Mouse (Mus musculus) limb, embryonic 11.5 days (tissue): ENCODE results near the gene Cdk6. TPM values are rescaled to one million over a fixed set of nuclear protein-coding genes. Genes with fewer than 3 reads are reported as not detected.

Experiments used
- ATAC-seq: fragments of 200-750 bp; cut with Nextera tagmentation; 2 replicates; pipeline ENCODE4 v1.8.0; 2017; ENCODE audit warnings: low read depth; ENCODE audit not compliant: insufficient number of reproducible peaks, low FRiP score, low TSS enrichment
- DNase-seq: peaks from one replicate; pipeline ENCODE4 v3.0.0-alpha.2; 2015; ENCODE audit warnings: low spot score
- H3K27ac ChIP-seq: fragments of 300-500 bp; sonication (generic); replicated peaks from 2 replicates; pipeline ENCODE4 v1.5.1; 2014; ENCODE audit warnings: low read depth, mild to moderate bottlenecking, low read length
- H3K27me3 ChIP-seq: fragments of 300-500 bp; sonication (generic); 2 replicates; pipeline ENCODE4 v1.6.1; 2014; ENCODE audit warnings: mild to moderate bottlenecking, low read length, mixed read lengths; ENCODE audit not compliant: control insufficient read depth, insufficient read depth
- H3K36me3 ChIP-seq: fragments of 300-500 bp; sonication (generic); 2 replicates; pipeline ENCODE4 v1.6.1; 2014; ENCODE audit warnings: mild to moderate bottlenecking, low read length, moderate library complexity, mixed read lengths; ENCODE audit not compliant: control insufficient read depth, insufficient read depth
- H3K4me1 ChIP-seq: fragments of 300-500 bp; sonication (generic); 2 replicates; pipeline ENCODE4 v1.6.1; 2014; ENCODE audit warnings: low read length, mixed read lengths; ENCODE audit not compliant: control insufficient read depth, insufficient read depth
- H3K4me2 ChIP-seq: fragments of 300-500 bp; sonication (generic); 2 replicates; pipeline ENCODE4 v1.6.1; 2014; ENCODE audit warnings: low read depth, mild to moderate bottlenecking, moderate library complexity; ENCODE audit not compliant: severe bottlenecking
- H3K4me3 ChIP-seq: fragments of 300-500 bp; sonication (generic); 2 replicates; pipeline ENCODE4 v1.5.1; 2014; ENCODE audit warnings: low read depth, low read length
- H3K9ac ChIP-seq: fragments of 300-500 bp; sonication (generic); 2 replicates; pipeline ENCODE4 v1.6.1; 2014; ENCODE audit warnings: mild to moderate bottlenecking, low read length
- H3K9me3 ChIP-seq: fragments of 300-500 bp; sonication (generic); 2 replicates; pipeline ENCODE4 v1.6.1; 2016; ENCODE audit warnings: low read length; ENCODE audit not compliant: control insufficient read depth
- WGBS: fragments of 180-500 bp; shearing (Covaris S2); extraction: QIAGEN DNeasy Blood & Tissue Kit; methylation state at CpG from one replicate; pipeline ENCODE4 v1.1.7; 2014; 5-methylcytosine and 5-hydroxymethylcytosine counted together
- polyA plus RNA-seq: library from polyadenylated mRNA; unstranded; fragments of >200 nt; fragmentation: Nextera tagmentation; extraction: Ambion mirVana; gene quantifications from 2 replicates; pipeline ENCODE4 v1.2.1, GENCODE M21; 2014

The Cdk6 gene
- polyA plus RNA-seq, 1 experiment from 2014 or later, result 31.3 TPM

- no peaks in the 10 kb centered on the region for H3K4me1 ChIP-seq
- H3K27ac ChIP-seq, result no peak overlapping the region
- no peak overlapping the region for H3K4me3 ChIP-seq
- no peak overlapping the region for H3K9ac ChIP-seq
- H3K9me3 ChIP-seq, result no peaks in the 10 kb centered on the region
- peaks cover 2% of the 10 kb centered on the region; the same call in 1 of the 2 replicates for H3K36me3 ChIP-seq
- DNase-seq (no peak), ATAC-seq (no peak)
- WGBS, result 92% methylated on average over 2 of the region's 2 CpGs
- no peak overlapping the region for H3K4me2 ChIP-seq
- H3K27me3 ChIP-seq, result no peaks in the 10 kb centered on the region
These were observed 212.9 kb downstream of the Cdk6 start for GRCm38 (mm10) chr5:3554198-3554597.

- ATAC-seq (no peak), DNase-seq (no peak)
- peaks cover 4% of the 10 kb centered on the region; the same call in 1 of the 2 replicates for H3K9me3 ChIP-seq
- H3K27ac ChIP-seq, result no peak within 1 kb of the TSS
- H3K4me1 ChIP-seq, result no peaks in the 10 kb centered on the region
- no peak within 1 kb of the TSS for H3K4me3 ChIP-seq
- WGBS, result 96% methylated on average over 4 of the region's 4 CpGs
- no peak within 1 kb of the TSS for H3K4me2 ChIP-seq
- no peak within 1 kb of the TSS for H3K9ac ChIP-seq
- no peaks in the 10 kb centered on the region for H3K27me3 ChIP-seq
- H3K36me3 ChIP-seq, result peaks cover 56% of the 10 kb centered on the region
These were observed 230.0 kb downstream of the Cdk6 start, which contains the start of gene 1700109H08Rik for GRCm38 (mm10) chr5:3571266-3571665. 1700109H08Rik (plus strand) TSS chr5:3571566.

GRCm38 (mm10) chr5:3574825-3575224 lies 233.5 kb downstream of the Cdk6 start:
- Histone ChIP-seq H3K27ac (no peak overlapping the region), H3K4me3 (no peak overlapping the region), H3K4me1 (no peaks in the 10 kb centered on the region), H3K4me2 (no peak overlapping the region), H3K9ac (no peak overlapping the region), H3K9me3 (peaks cover 4% of the 10 kb centered on the region; the same call in 1 of the 2 replicates), H3K27me3 (no peaks in the 10 kb centered on the region), H3K36me3 (peaks cover 59% of the 10 kb centered on the region)
- no peak for DNase-seq
- WGBS, result 94% methylated on average over 2 of the region's 2 CpGs
- no peak for ATAC-seq

DNA sequence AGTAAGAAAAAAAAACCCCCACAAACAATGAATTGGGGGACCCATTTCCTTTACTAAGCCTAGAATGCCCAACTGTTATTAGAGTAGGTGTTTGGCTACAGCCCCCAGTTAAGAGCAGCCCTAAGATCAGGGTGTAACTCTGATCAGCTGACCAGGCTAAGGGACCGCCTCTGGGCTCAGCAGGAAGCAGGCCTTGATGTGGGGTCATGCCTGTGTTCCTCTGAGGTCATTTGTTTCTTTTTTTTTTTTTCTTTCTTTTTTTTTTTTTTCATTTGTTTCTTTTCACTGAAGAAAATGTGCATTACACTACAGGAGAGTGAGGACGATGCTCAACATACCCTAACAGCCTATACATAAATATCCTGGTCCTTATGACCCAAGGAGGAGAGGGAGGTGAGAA lies 236.7 kb downstream of the Cdk6 start:
- no peaks in the 10 kb centered on the region for H3K27me3 ChIP-seq
- H3K4me3 ChIP-seq, result no peak overlapping the region
- peaks cover 4% of the 10 kb centered on the region; the same call in 1 of the 2 replicates for H3K9me3 ChIP-seq
- 92% methylated on average over 2 of the region's 2 CpGs for WGBS
- H3K9ac ChIP-seq, result no peak overlapping the region
- no peak overlapping the region for H3K27ac ChIP-seq
- DNase-seq (no peak), ATAC-seq (no peak)
- peaks cover 48% of the 10 kb centered on the region for H3K36me3 ChIP-seq
- H3K4me1 ChIP-seq, result no peaks in the 10 kb centered on the region
- H3K4me2 ChIP-seq, result no peak overlapping the region

- Histone ChIP-seq H3K9ac (no peak overlapping the region), H3K4me1 (no peaks in the 10 kb centered on the region), H3K27ac (no peak overlapping the region), H3K27me3 (no peaks in the 10 kb centered on the region), H3K4me3 (no peak overlapping the region), H3K4me2 (no peak overlapping the region), H3K36me3 (peaks cover 44% of the 10 kb centered on the region), H3K9me3 (peaks cover 4% of the 10 kb centered on the region; the same call in 1 of the 2 replicates)
- no peak for ATAC-seq
- WGBS, result 91% methylated on average over 7 of the region's 7 CpGs
- no peak for DNase-seq
These were observed 237.8 kb downstream of the Cdk6 start for GRCm38 (mm10) chr5:3579066-3579465.

Other genes with a start within 250 kb of the Cdk6 start
- gene Fam133b, start 202.3 kb downstream of the Cdk6 start, polyA plus RNA-seq, result 41.1 and 45.2 TPM in 2 replicates
- 3.2 and 4.1 TPM in 2 replicates for gene 1700109H08Rik, start 230.1 kb downstream of the Cdk6 start, polyA plus RNA-seq